Mouse (Mus musculus): Measurements from ENCODE around the gene Mboat1.

DNA sequence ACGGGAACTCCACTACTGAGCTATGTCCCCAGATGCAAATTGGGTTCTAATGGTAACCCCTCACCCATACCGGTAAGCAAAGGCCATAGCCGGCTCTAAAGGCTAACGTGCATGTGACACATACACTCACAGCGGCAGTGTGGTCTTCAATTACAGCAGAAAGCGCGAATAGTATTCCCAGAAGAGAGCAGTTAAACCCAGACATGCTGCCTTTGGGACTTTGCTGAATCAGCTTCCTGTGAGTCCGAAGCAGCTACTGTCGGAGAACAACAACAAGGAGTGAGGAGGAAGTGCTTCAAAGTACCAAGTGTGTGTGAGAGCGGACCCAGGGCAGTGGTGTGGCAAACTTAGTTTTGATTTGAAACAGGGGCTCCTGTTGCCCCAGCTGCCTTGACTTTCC lies 122.5 kb downstream of the Mboat1 start:
- TF ChIP-seq GATA1 (IDR thresholded peaks at IDR 0.05; ENCODE audit: borderline replicate concordance, low read length) = no peak
- no peak for TF ChIP-seq FLI1 (IDR thresholded peaks at IDR 0.05; ENCODE audit: low read length)
